Mouse (Mus musculus) heart, embryonic 14.5 days (tissue): Measurements from ENCODE around the gene Ccar1. TPM values are rescaled to one million over a fixed set of nuclear protein-coding genes. Genes with fewer than 3 reads are reported as not detected.
"Not testable (repeated sequence)": the region's sequence is repeated elsewhere in the genome, so short reads cannot be mapped to it uniquely, and the experiment has no call there.

ENCODE experiments used
- ATAC-seq: fragments of 200-750 bp; cut with Nextera tagmentation; 2 replicates; pipeline ENCODE4 v1.8.0; 2017; ENCODE audit warnings: low read depth, moderate TSS enrichment; ENCODE audit not compliant: insufficient number of reproducible peaks, insufficient read depth, low FRiP score
- H3K27ac ChIP-seq, 2 experiments: fragments of 200-500 bp in 1 of 2; fragments of 300-500 bp in 1 of 2; sonication (generic) in 1 of 2; replicated peaks in 1 of 2; 2 replicates each; pipeline ENCODE4 v1.5.1; 2012 to 2014; ENCODE audit warnings: low read depth in 2 of 2, low read length in 2 of 2, control low read depth in 1 of 2, mild to moderate bottlenecking in 1 of 2, mixed read lengths in 1 of 2; ENCODE audit not compliant: control insufficient read depth in 1 of 2, insufficient read depth in 1 of 2
- H3K27me3 ChIP-seq: fragments of 300-500 bp; sonication (generic); 2 replicates; pipeline ENCODE4 v1.6.1; 2014; ENCODE audit warnings: mild to moderate bottlenecking, low read length, control low read depth; ENCODE audit not compliant: control insufficient read depth, insufficient read depth
- H3K36me3 ChIP-seq: fragments of 300-500 bp; sonication (generic); 2 replicates; pipeline ENCODE4 v1.6.1; 2014; ENCODE audit warnings: mild to moderate bottlenecking, control low read depth, low read length, mixed read lengths; ENCODE audit not compliant: control insufficient read depth, insufficient read depth
- H3K4me1 ChIP-seq, 2 experiments: fragments of 200-500 bp in 1 of 2; fragments of 300-500 bp in 1 of 2; sonication (generic) in 1 of 2; 2 replicates each; pipeline ENCODE4 v1.6.1; 2012 to 2014; ENCODE audit warnings: low read length in 2 of 2, control low read depth in 1 of 2, mixed read lengths in 1 of 2; ENCODE audit not compliant: control insufficient read depth in 2 of 2, insufficient read depth in 2 of 2
- H3K4me2 ChIP-seq: fragments of 300-500 bp; sonication (generic); 2 replicates; pipeline ENCODE4 v1.6.1; 2014; ENCODE audit warnings: mild to moderate bottlenecking, low read length
- H3K4me3 ChIP-seq, 2 experiments: fragments of 200-500 bp in 1 of 2; fragments of 300-500 bp in 1 of 2; sonication (generic) in 1 of 2; 2 replicates each; pipeline ENCODE4 v1.5.1; 2012 to 2014; ENCODE audit warnings: low read length in 2 of 2, mild to moderate bottlenecking in 2 of 2, control low read depth in 1 of 2, low read depth in 1 of 2, moderate library complexity in 1 of 2; ENCODE audit not compliant: control insufficient read depth in 1 of 2, insufficient read depth in 1 of 2
- H3K9ac ChIP-seq: fragments of 300-500 bp; sonication (generic); 2 replicates; pipeline ENCODE4 v1.6.1; 2014; ENCODE audit warnings: mild to moderate bottlenecking, low read length
- H3K9me3 ChIP-seq: fragments of 300-500 bp; sonication (generic); 2 replicates; pipeline ENCODE4 v1.6.1; 2016; ENCODE audit warnings: low read length, control low read depth; ENCODE audit not compliant: control insufficient read depth
- WGBS: fragments of 180-500 bp; shearing (Covaris S2); extraction: QIAGEN DNeasy Blood & Tissue Kit; methylation state at CpG from one replicate; pipeline ENCODE4 v1.1.7; 2014; 5-methylcytosine and 5-hydroxymethylcytosine counted together
- polyA plus RNA-seq: library from polyadenylated mRNA; unstranded; fragments of >200 nt; fragmentation: Nextera tagmentation; extraction: Ambion mirVana; gene quantifications from 2 replicates; pipeline ENCODE4 v1.2.1, GENCODE M21; 2014

Ccar1 gene
- polyA plus RNA-seq, 1 experiment from 2014 or later, result 93.4 TPM

- no peaks in the 10 kb centered on the region for H3K36me3 ChIP-seq
- no peak within 1 kb of the TSS for H3K27ac ChIP-seq
- peak within 1 kb of the TSS; percentile 74 to 80 for H3K4me3 ChIP-seq
- peaks cover 22% of the 10 kb centered on the region for H3K27me3 ChIP-seq
- H3K4me2 ChIP-seq, result peak within 1 kb of the TSS; percentile 81
- ATAC-seq, result 0 out of 2 replicates have a peak, but pooled peaks have one; percentile 40
- WGBS, result 1% methylated on average over 85 of the region's 85 CpGs
- no peaks in the 10 kb centered on the region for H3K9me3 ChIP-seq
- peaks cover 4 to 5% of the 10 kb centered on the region in 2 experiments; a peak in 2 of 4 replicates for H3K4me1 ChIP-seq
- H3K9ac ChIP-seq, result peak within 1 kb of the TSS; percentile 75
Observed at GRCm38 (mm10) chr10:62725771-62726687, 66.1 kb downstream of the Ccar1 start, which contains the start of gene Stox1. Stox1 (minus strand) TSS chr10:62726128.

GRCm38 (mm10) chr10:62724936-62725335, 67.2 kb downstream of the Ccar1 start:
- peak overlapping the region; percentile 81; the same call in 1 of the 2 replicates for H3K4me2 ChIP-seq
- 23% methylated on average over 7 of the region's 7 CpGs for WGBS
- peaks cover 22% of the 10 kb centered on the region for H3K27me3 ChIP-seq
- H3K9ac ChIP-seq, result no peak overlapping the region
- no peaks in the 10 kb centered on the region for H3K9me3 ChIP-seq
- no peak overlapping the region for H3K4me3 ChIP-seq
- peaks cover 4 to 5% of the 10 kb centered on the region in 2 experiments; a peak in 2 of 4 replicates for H3K4me1 ChIP-seq
- no peaks in the 10 kb centered on the region for H3K36me3 ChIP-seq
- no peak overlapping the region for H3K27ac ChIP-seq
- ATAC-seq, result no peak

- H3K9ac ChIP-seq, result no peak overlapping the region
- no peaks in the 10 kb centered on the region for H3K36me3 ChIP-seq
- H3K9me3 ChIP-seq, result no peaks in the 10 kb centered on the region
- peaks cover 4 to 5% of the 10 kb centered on the region in 2 experiments; a peak in 2 of 4 replicates for H3K4me1 ChIP-seq
- H3K4me3 ChIP-seq, result no peak overlapping the region
- H3K27me3 ChIP-seq, result peaks cover 22% of the 10 kb centered on the region
- no peak for ATAC-seq
- H3K4me2 ChIP-seq, result no peak overlapping the region
- WGBS, result 15% methylated on average over 4 of the region's 4 CpGs
- no peak overlapping the region for H3K27ac ChIP-seq
Observed at GRCm38 (mm10) chr10:62722701-62723100, 69.4 kb downstream of the Ccar1 start.

GRCm38 (mm10) chr10:62720574-62720973, 71.5 kb downstream of the Ccar1 start:
- H3K36me3 ChIP-seq, H3K27ac ChIP-seq, H3K9ac ChIP-seq, H3K4me1 ChIP-seq, H3K9me3 ChIP-seq, H3K4me3 ChIP-seq, H3K4me2 ChIP-seq, ATAC-seq: not testable (repeated sequence)
- WGBS, result 81% methylated on average over 7 of the region's 8 CpGs
- H3K27me3 ChIP-seq, result peaks cover 22% of the 10 kb centered on the region

- no peaks in the 10 kb centered on the region for H3K4me1 ChIP-seq
- ATAC-seq, result no peak
- no peaks in the 10 kb centered on the region for H3K9me3 ChIP-seq
- H3K27me3 ChIP-seq, result no peaks in the 10 kb centered on the region
- H3K27ac ChIP-seq, result no peak overlapping the region
- 81% methylated on average over 10 of the region's 10 CpGs for WGBS
- H3K9ac ChIP-seq, result no peak overlapping the region
- no peak overlapping the region for H3K4me3 ChIP-seq
- H3K4me2 ChIP-seq, result no peak overlapping the region
- no peaks in the 10 kb centered on the region for H3K36me3 ChIP-seq
Observed at GRCm38 (mm10) chr10:62713457-62713856, 78.6 kb downstream of the Ccar1 start.

GRCm38 (mm10) chr10:62703579-62703978, 88.5 kb downstream of the Ccar1 start:
- WGBS, result 61% methylated on average over 4 of the region's 4 CpGs
- ATAC-seq, result no peak
- H3K27me3 ChIP-seq, result no peaks in the 10 kb centered on the region
- H3K9ac ChIP-seq, result no peak overlapping the region
- no peak overlapping the region for H3K4me3 ChIP-seq
- no peak overlapping the region for H3K4me2 ChIP-seq
- no peak overlapping the region for H3K27ac ChIP-seq
- H3K9me3 ChIP-seq, result no peaks in the 10 kb centered on the region
- H3K36me3 ChIP-seq, result no peaks in the 10 kb centered on the region
- H3K4me1 ChIP-seq, result no peaks in the 10 kb centered on the region

GRCm38 (mm10) chr10:62702436-62702835, 89.7 kb downstream of the Ccar1 start:
- no peak overlapping the region for H3K9ac ChIP-seq
- H3K9me3 ChIP-seq, result no peaks in the 10 kb centered on the region
- no peaks in the 10 kb centered on the region for H3K36me3 ChIP-seq
- no peak overlapping the region for H3K4me3 ChIP-seq
- WGBS, result 66% methylated on average over 4 of the region's 4 CpGs
- no peak overlapping the region for H3K27ac ChIP-seq
- no peak overlapping the region for H3K4me2 ChIP-seq
- ATAC-seq, result no peak
- H3K27me3 ChIP-seq, result no peaks in the 10 kb centered on the region
- no peaks in the 10 kb centered on the region for H3K4me1 ChIP-seq
